Mouse (Mus musculus): ENCODE measurements around the gene Mdm2.

GRCm38 (mm10) chr10:117748276-117749049 lies 37.9 kb upstream of the Mdm2 start:
- TF ChIP-seq POLR2A (IDR thresholded peaks at IDR 0.05; ENCODE audit: control insufficient read depth, extremely low read depth, insufficient read depth, low read length, poor library complexity) (no peak), CTCF (IDR thresholded peaks at IDR 0.05; ENCODE audit: borderline replicate concordance, control insufficient read depth, extremely low read depth, insufficient read depth, low read length, poor library complexity) (no peak)

Data from thymus, adult 2 months (tissue).